In genomic region chr7:3691919-3692318, GRCm38 (mm10) we compare ENCODE assay signal across 8 mouse cellular contexts. TPM values are rescaled to one million over a fixed set of nuclear protein-coding genes. Genes with fewer than 3 reads are reported as not detected.
DNase-seq lines count a peak whose midpoint lies in the region; ATAC-seq and TF ChIP-seq lines count a peak whose summit lies in the region.

No protein-coding gene starts in this region.

- H3K4me2 ChIP-seq in liver, embryonic 13.5 days: peak overlapping the region; percentile 97

- peaks cover 16% of the 10 kb centered on the region for H3K4me1 ChIP-seq in thymus, adult 2 months (replicated peaks; ENCODE audit: control insufficient read depth, insufficient read depth, low read length)
- peaks cover 45% of the 10 kb centered on the region for H3K4me1 ChIP-seq in liver, embryonic 13.5 days (replicated peaks)

- 15% methylated on average over 3 of the region's 3 CpGs for WGBS in thymus, adult 2 months
- 13% methylated on average over 3 of the region's 3 CpGs for WGBS in liver, embryonic 13.5 days (ENCODE audit: insufficient replicate concordance)

- no peaks in the 10 kb centered on the region for H3K9me3 ChIP-seq in liver, embryonic 13.5 days (replicated peaks)

- no peak for TF ChIP-seq POLR2A in thymus, adult 2 months (IDR thresholded peaks at IDR 0.05; ENCODE audit: control insufficient read depth, extremely low read depth, insufficient read depth, low read length, poor library complexity)

- no peaks in the 10 kb centered on the region for H3K36me3 ChIP-seq in thymus, adult 2 months (ENCODE audit: control insufficient read depth, insufficient read depth, low read length)
- H3K36me3 ChIP-seq in liver, embryonic 13.5 days: peaks cover 19% of the 10 kb centered on the region; the same call in 1 of the 2 replicates

- H3K27me3 ChIP-seq in thymus, adult 2 months (ENCODE audit: control insufficient read depth, insufficient read depth, low read length): no peaks in the 10 kb centered on the region
- no peaks in the 10 kb centered on the region for H3K27me3 ChIP-seq in liver, embryonic 13.5 days

- H3K9ac ChIP-seq in liver, embryonic 13.5 days: peak overlapping the region; percentile 83

- no peak overlapping the region; the same call in 1 of the 2 replicates for H3K27ac ChIP-seq in thymus, adult 2 months (ENCODE audit: control insufficient read depth, insufficient read depth, low read length)
- H3K27ac ChIP-seq in liver, embryonic 13.5 days: no peak overlapping the region

- DNase-seq in cerebellum, adult 9-11 months: peak; percentile 49
- no peak for DNase-seq in cerebellum, postnatal 10 days
- DNase-seq in thymus, adult 2 months: no peak
- no peak for DNase-seq in thymus, postnatal 25 days
- no peak for DNase-seq in liver, embryonic 13.5 days
- no peak for DNase-seq in right cerebral cortex, postnatal 25 days

- peak overlapping the region; percentile 69 for H3K4me3 ChIP-seq in thymus, adult 2 months (ENCODE audit: control insufficient read depth, insufficient read depth, low read length)
- H3K4me3 ChIP-seq in liver, embryonic 13.5 days (replicated peaks): peak overlapping the region; percentile 76

- no peak for TF ChIP-seq CTCF in thymus, adult 2 months (IDR thresholded peaks at IDR 0.05; ENCODE audit: borderline replicate concordance, control insufficient read depth, extremely low read depth, insufficient read depth, low read length, poor library complexity)

- ATAC-seq in liver, embryonic 13.5 days (ENCODE audit: low read depth): no peak
- ATAC-seq in megakaryocyte progenitor cell, adult 5-6 weeks (replicated peaks; ENCODE audit: poor library complexity): no peak
- ATAC-seq in erythroid progenitor cell, adult 5-6 weeks (replicated peaks; ENCODE audit: low FRiP score, poor library complexity, severe bottlenecking): no peak

RNA-seq across cellular contexts. Expression of gene Tsen34, which starts 0.7 kb away (rescaled TPM):
- polyA plus RNA-seq in thymus, adult 2 months (2012; rRNA removed): 53.6 and 57.6 TPM in 2 replicates
- polyA plus RNA-seq in liver, embryonic 13.5 days (2015; fragmentation: Nextera tagmentation; extraction: Ambion mirVana): 41.7 and 43.6 TPM in 2 replicates
- total RNA-seq in megakaryocyte progenitor cell, adult 5-6 weeks (2015): 15.0 and 19.4 TPM in 2 replicates
- total RNA-seq in megakaryocyte progenitor cell, adult 5-6 weeks (2017): 17.7 and 21.0 TPM in 2 replicates
- 1.7 TPM in 1 of 2 replicates, not detected in the other for total RNA-seq in erythroid progenitor cell, adult 5-6 weeks (2015; ENCODE audit: low replicate concordance)
- total RNA-seq in erythroid progenitor cell, adult 5-6 weeks (2017; ENCODE audit: low replicate concordance): 3.0 and 3.1 TPM in 2 replicates

RNA-seq across cellular contexts. Expression of gene Mboat7, which starts 1.4 kb away (rescaled TPM):
- 75.5 and 82.5 TPM in 2 replicates for polyA plus RNA-seq in thymus, adult 2 months (2012; rRNA removed)
- polyA plus RNA-seq in liver, embryonic 13.5 days (2015; fragmentation: Nextera tagmentation; extraction: Ambion mirVana): 19.8 and 20.0 TPM in 2 replicates
- 49.1 and 51.4 TPM in 2 replicates for total RNA-seq in megakaryocyte progenitor cell, adult 5-6 weeks (2015)
- total RNA-seq in megakaryocyte progenitor cell, adult 5-6 weeks (2017): 19.0 and 27.6 TPM in 2 replicates
- total RNA-seq in erythroid progenitor cell, adult 5-6 weeks (2015; ENCODE audit: low replicate concordance): 17.7 and 29.3 TPM in 2 replicates
- 1.0 and 6.4 TPM in 2 replicates for total RNA-seq in erythroid progenitor cell, adult 5-6 weeks (2017; ENCODE audit: low replicate concordance)

RNA-seq across cellular contexts. Expression of gene Rps9, which starts 11.9 kb away (rescaled TPM):
- 2,860 and 2,943 TPM in 2 replicates for polyA plus RNA-seq in thymus, adult 2 months (2012; rRNA removed)
- 1,306 and 1,329 TPM in 2 replicates for polyA plus RNA-seq in liver, embryonic 13.5 days (2015; fragmentation: Nextera tagmentation; extraction: Ambion mirVana)
- 1,732 and 1,826 TPM in 2 replicates for total RNA-seq in megakaryocyte progenitor cell, adult 5-6 weeks (2015)
- total RNA-seq in megakaryocyte progenitor cell, adult 5-6 weeks (2017): 1,590 and 1,738 TPM in 2 replicates
- total RNA-seq in erythroid progenitor cell, adult 5-6 weeks (2015; ENCODE audit: low replicate concordance): 482 and 547 TPM in 2 replicates
- 300 and 652 TPM in 2 replicates for total RNA-seq in erythroid progenitor cell, adult 5-6 weeks (2017; ENCODE audit: low replicate concordance)

RNA-seq across cellular contexts. Expression of gene Tmc4, which starts 14.6 kb away (rescaled TPM):
- 21.7 and 27.9 TPM in 2 replicates for polyA plus RNA-seq in thymus, adult 2 months (2012; rRNA removed)
- 7.3 and 7.8 TPM in 2 replicates for polyA plus RNA-seq in liver, embryonic 13.5 days (2015; fragmentation: Nextera tagmentation; extraction: Ambion mirVana)
- total RNA-seq in megakaryocyte progenitor cell, adult 5-6 weeks (2015): 4.4 and 8.4 TPM in 2 replicates
- total RNA-seq in megakaryocyte progenitor cell, adult 5-6 weeks (2017): 2.9 and 3.2 TPM in 2 replicates
- 6.7 TPM in 1 of 2 replicates, not detected in the other for total RNA-seq in erythroid progenitor cell, adult 5-6 weeks (2015; ENCODE audit: low replicate concordance)
- 0.77 TPM in 1 of 2 replicates, not detected in the other for total RNA-seq in erythroid progenitor cell, adult 5-6 weeks (2017; ENCODE audit: low replicate concordance)

RNA-seq across cellular contexts. Expression of gene Leng1, which starts 26.3 kb away (rescaled TPM):
- polyA plus RNA-seq in thymus, adult 2 months (2012; rRNA removed): 4.3 and 4.9 TPM in 2 replicates
- polyA plus RNA-seq in liver, embryonic 13.5 days (2015; fragmentation: Nextera tagmentation; extraction: Ambion mirVana): 7.2 and 8.6 TPM in 2 replicates
- 6.1 and 9.4 TPM in 2 replicates for total RNA-seq in megakaryocyte progenitor cell, adult 5-6 weeks (2015)
- 7.9 and 10.3 TPM in 2 replicates for total RNA-seq in megakaryocyte progenitor cell, adult 5-6 weeks (2017)
- 2.5 and 8.8 TPM in 2 replicates for total RNA-seq in erythroid progenitor cell, adult 5-6 weeks (2015; ENCODE audit: low replicate concordance)
- total RNA-seq in erythroid progenitor cell, adult 5-6 weeks (2017; ENCODE audit: low replicate concordance): 2.7 and 3.0 TPM in 2 replicates
